Mouse (Mus musculus) MEL-GATA-1-ER (cell line): ENCODE results near the gene Ngef.
A peak's percentile ranks its signal among the peaks of the same experiment; 100 is the strongest.

ENCODE experiments used
- DNase-seq: peaks from one replicate; pipeline ENCODE4 v3.0.0-alpha.2; 2012; ENCODE audit warnings: low read depth; ENCODE audit errors: extremely low read depth

Ngef gene

GRCm38 (mm10) chr1:87573800-87574215 is at the start of gene Ngef:
Gene Ngef (minus strand): TSS chr1:87573870.
- DNase-seq: no peak

DNA sequence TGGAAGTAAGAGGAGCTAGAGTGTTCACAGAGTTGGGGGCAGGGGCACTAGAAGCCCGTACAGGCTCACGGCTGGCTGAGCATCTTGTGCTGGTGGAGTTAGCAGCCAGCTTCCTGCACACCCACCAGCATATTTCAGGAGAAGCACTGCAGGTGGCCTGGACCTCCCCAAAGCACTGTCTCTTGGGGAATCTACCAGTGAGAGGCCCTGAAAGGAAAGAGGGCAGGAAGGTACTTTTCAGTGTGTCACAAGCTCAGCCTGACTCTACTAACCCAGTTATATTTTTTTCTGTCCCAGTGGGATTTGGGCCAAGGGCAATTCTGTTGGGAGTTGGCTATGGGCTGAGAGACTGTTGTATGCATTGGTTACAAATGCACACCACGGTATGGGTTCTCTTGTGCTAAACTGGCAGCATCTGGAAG is 48.2 kb upstream of the Ngef start:
- DNase-seq: no peak

DNA sequence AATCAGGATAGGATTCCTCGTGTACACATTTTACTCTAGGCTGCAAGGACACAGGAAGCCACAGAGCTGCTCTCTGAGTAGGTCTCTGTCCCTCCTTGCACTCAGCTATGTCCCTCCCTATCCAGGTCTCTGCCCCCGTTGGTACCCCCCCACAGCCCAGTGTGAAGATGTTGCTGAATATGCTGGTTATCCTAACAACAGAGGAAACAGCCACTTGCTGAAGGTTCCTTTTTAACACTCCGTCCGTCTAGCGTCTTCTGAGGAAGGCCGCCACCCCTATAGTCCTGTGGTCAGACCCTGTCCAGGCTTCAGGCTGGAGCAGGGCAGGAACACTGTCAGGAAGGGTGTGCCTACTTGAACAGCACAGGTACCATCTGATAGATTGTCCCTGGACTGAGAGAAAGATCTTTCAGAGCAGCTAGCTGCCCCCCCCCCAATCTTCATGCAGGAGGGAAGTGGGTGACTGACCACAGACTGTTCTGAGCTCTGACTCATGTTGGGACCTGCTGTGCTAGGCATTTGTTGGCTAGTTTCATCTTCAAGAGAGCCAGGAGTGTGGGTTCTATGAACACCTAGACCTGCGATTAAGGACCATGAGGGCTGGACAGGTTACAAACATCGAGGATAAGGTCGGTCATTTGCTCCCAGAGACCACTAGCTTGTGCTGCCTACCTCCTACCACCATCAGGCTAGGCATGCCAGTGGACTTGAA is 47.6 kb upstream of the Ngef start:
- DNase-seq: no peak

DNA sequence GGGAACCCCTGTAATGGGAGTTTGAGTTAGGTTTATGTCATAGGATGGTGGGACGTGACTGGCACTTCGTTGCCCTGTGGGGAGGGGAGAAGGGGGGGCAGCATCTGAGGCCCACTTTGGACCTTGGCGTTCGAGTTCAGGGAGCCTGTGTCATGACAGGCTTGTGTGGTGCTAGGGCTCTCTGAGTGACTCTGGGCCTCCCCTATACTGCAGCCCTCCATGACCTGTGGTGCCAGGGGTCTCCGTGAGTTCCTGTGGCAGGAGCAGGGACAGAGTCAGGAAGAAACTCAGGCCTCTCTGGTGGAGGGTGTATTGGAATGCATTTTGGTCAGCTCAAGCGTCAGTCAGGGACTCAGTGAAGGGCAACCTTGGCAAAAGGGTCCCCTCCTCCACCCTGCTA is 47.0 kb upstream of the Ngef start:
- DNase-seq: no peak

DNA sequence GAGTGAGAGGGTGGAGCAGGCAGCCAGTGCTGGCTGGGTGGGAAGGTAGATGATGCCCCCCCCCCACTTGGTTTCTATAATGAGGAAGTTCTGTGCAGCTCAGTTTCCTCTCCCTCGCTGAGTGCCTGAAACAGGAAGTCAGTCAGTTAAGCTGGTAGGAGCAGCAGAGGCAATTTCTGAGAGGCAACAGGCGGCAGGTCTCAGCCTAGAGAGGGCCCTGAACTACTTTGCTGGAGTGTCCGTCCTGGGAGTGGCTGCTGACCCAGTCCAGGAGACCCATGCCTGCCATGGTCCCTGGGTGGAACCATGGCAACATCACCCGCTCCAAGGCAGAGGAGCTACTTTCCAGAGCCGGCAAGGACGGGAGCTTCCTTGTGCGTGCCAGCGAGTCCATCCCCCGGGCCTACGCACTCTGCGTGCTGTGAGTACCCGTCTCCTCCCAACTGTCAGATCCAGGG is 46.6 kb upstream of the Ngef start, which contains the start of gene Inpp5d:
TSS of gene Inpp5d (plus strand) at position 102 of the 458 bp plus-strand sequence.
- peak; percentile 92 for DNase-seq

GRCm38 (mm10) chr1:87614576-87615295 is 41.1 kb upstream of the Ngef start:
- no peak for DNase-seq

GRCm38 (mm10) chr1:87608416-87609046 is 34.9 kb upstream of the Ngef start:
- peak; percentile 28 for DNase-seq

DNA sequence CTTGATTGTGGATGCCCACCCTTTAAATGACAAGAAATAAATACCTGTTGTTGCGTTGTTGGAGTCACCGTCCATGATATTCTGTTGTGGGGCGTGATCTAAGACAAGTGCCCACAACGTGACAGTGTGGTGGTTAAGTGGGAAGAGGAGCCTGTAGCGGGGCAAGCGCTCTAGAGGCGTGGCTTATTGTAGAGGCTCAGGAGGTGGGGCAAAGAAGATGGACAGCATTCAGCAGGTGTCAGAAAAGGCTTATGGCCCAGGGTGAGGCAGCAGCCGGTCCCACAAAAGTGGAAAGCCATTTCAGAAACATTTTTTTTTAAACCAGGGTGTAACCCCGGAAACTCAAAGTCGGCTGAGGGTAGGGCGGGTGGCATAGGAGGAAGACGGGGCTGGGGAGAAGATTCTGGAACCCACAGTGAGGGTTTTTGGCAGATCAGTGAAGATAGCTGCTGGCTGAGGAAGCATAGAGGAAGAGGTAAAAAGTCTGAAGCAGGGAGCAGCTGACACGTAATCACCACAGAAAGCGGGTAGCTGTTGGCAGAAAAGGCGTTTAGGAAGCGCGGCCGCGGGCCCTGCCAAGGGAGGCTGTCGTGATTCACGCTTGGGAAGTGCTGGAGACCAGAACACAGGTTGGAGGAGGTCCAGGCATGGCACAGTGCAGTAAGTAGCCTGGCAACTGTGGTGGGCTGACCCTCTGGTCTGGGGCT is 33.9 kb upstream of the Ngef start:
- DNase-seq: no peak

DNA sequence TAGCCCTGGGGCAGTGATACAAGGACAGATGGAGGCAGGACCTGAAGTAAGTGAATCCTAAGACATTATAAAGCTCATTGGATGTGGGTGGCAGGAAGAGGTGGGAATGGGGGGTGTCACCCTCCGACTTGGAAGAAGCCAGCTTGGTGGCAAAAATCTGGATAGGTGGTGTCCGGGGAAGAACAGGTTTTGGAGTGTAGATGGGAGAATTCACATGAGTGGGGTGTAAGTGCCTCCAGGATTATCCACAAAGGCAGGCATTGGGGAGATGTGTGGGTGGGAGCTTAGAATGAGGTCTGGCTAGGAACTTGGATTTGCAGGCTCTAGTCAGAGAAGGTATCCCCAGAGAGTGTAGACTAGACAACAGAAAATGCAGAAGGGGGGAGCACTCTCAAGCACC is 31.6 kb upstream of the Ngef start:
- no peak for DNase-seq

DNA sequence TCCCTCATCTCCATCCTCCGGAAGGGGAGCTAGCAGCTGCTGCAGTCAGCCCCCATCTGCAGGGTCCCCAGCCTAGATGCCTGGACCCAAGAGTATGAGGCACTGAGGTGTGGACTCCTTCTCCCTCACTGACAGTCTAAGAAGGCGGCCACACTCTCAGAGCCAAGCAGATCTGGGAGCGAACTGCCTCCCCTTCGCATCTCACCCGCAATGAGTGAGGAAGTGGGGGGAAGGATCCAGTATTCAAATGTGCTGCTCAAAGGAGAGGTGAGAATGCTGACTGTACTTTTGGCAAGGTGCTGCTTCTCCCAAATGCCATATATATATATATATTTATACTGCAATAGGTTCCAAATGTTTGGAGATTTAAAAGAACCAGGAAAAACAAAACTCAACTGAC is 29.7 kb upstream of the Ngef start:
- no peak for DNase-seq

DNA sequence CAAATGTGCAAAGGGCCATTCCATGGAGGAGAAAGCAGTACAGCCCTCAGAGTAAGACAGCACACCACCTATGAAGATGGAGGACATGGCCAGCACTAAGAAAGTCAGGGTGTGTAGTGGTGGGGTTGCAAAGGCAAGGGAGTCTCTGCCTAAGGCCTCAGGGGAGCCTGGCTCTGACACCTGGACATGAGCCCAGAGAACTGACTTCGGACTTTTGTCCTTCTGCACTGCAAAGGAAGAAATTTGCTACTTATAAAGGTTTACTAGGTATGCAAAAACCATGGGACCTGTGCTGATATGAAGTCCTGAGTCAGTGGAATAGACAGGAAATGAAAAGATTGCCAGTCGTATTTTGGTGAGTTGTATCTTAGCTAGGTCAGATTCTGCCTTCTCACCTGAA is 28.1 kb upstream of the Ngef start:
- DNase-seq: no peak

DNA sequence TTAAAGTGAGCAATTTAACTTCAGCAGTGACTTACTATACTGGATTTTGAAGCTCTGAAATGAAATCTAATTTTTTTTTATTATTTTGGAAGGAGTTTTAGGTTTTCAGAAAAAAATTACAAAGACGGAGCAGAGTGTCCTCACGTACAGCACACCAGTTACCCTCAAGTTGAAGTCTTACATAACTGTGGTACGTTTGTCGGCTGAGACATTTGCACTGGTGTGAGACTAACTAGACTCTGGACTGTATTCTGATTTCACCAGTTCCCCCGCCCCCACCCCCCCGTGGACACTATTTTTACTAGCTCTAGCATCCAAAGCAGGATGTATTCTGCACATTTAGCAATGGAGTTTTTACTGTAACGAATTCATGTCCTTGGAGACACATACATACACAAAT is 26.9 kb upstream of the Ngef start:
- DNase-seq: no peak

DNA sequence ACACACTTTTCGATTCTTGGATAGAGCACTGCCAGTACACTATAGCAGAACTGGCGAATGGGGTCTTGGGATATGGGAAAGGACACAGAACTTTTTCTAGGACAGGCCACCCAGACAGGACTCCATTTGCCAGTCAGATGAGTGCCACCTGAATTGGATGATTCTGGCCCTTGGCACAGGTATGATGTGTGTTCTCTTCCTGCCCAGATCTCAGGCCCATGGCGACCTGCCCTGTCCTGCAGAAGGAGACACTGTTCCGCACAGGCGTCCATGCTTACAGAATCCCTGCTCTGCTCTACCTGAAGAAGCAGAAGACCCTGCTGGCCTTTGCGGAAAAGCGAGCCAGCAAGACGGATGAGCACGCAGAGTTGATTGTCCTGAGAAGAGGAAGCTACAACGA is 21.0 kb upstream of the Ngef start:
- DNase-seq: no peak

DNA sequence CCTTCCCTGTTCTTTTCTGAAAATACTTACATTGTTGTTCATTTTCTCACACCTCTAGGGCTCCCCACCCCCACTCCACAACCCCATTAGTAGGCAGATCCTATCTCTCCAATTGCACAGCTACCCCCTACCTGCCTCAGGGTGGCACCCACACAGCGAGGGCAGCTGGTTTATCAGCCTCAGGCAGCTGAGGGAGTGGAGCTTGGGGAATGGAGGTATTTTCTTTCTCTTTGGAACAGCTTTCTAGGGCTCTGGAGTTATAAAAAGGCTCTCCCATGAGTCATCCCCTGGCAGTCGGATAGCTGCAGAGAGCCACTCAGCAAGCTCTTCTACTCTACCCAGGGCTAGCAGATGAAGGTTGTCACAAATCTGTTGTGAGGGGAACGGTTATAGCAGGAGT is 20.6 kb upstream of the Ngef start:
- DNase-seq: no peak

DNA sequence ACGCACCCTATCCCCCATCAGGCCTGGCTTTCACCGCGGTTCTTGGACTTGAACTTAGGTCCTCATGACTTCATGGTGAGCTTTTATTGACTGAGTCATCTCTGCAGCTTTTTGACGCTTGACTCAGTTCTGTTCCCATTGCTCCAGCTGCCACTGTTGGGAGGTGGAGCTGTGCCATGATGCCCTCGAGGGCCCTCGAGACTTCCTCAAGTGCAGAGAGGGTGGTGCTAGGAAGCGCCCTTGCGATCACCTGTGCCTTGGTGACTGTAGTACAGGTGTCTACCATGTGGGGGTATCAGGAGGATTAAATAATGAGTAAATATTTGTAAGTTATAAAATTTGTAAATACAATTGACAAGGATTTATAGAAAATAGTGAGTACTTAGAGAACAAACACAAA is 16.3 kb upstream of the Ngef start:
- no peak for DNase-seq

DNA sequence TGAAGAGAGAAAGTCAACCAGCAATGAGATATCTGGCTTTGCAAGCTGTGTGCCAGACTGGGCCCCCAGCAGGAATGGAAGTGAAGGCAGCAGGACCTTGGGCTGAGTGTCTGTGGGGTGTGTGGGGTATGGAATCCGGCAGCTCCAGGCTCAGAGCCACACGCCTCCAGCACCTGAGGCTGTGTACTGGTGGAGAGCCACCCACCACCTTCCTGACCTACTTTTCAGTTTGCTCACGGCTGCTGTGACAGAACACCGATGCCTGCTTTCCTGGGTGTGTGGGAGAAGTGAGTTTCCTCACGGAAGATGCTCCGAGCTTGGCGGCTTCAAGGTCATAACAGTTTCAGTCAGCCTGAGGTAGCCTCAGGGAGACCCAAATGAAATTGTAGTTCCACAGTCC is 15.5 kb upstream of the Ngef start:
- DNase-seq: no peak

DNA sequence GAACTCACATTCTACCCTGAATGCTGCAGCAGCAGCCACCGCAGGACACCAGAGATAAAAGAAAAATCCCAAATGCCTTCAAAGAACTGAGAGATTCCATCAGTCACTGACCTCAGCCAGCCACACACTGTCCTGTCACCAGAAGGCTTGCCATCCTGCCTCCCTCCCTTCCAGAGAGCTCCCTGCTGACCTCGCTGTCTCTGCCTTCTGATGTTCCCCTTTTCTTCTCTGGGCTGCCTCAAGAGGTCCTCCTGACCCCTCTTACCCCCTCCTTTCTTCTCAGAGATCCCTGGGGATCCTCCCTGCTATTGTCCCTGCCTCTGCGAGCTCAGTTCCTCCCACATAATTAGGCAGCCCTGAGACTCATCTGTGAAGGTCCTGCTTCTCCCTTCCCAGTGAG is 7.2 kb upstream of the Ngef start:
- peak; percentile 1 for DNase-seq

DNA sequence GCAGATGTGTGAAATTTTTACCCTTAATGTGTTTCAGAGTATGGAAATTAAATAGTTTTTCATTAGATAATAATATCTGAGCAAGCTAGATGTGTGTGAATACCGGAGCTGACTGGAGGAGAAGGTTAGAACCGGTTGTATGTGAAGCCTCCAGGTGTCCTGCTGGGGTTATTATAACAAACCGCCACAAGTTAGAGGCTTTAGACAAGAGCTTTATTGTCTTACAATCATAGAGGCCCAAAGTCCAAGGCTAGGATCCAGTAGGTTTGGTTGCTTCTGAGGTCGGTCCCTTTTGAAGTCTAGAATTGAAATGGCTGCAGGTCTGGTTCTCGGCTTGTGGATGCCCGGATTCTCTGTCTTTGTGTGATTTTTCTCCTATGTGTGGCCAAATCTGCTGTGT is 5.3 kb upstream of the Ngef start:
- no peak for DNase-seq

GRCm38 (mm10) chr1:87574785-87575184 is 1.1 kb upstream of the Ngef start:
- no peak for DNase-seq

DNA sequence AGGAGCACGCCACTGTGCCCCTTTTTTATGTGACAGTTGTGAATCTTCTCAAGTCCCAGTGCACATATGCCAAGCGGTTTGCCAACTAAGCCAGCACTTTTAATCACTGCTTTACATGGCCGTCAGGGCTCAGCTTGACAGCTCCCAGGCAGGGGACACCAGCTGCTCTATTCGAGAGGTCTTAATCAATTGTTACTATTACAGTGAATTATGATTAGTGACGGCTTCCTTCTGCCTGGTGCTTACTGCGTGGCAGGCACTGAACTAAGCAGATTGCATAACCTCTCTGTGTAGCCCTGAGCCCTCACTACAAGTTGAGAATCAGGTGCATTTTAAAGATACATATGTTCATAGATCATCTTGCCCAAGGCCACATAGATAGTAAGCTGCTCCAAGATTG is 683 bp upstream of the Ngef start:
- no peak for DNase-seq

DNA sequence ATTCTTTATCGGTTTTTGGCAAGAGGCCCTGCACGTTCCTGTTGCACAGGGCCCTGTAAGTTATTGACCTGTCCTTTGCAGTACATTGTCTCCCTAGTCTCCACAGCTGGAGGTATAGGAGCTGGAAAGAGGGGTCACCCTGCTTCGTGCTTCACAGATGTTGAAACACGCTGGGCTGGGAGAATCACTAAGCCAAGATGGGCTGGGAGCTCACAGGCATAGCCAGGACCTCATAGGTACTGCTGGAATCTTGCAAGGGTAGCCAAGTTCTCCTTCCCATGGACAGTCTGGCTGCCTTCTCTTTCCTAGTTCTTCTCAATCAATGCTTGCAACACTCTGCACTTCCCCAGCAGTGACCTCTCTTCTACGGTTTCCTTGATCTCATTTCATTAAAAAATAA is 409 bp downstream of the Ngef start:
- no peak for DNase-seq

DNA sequence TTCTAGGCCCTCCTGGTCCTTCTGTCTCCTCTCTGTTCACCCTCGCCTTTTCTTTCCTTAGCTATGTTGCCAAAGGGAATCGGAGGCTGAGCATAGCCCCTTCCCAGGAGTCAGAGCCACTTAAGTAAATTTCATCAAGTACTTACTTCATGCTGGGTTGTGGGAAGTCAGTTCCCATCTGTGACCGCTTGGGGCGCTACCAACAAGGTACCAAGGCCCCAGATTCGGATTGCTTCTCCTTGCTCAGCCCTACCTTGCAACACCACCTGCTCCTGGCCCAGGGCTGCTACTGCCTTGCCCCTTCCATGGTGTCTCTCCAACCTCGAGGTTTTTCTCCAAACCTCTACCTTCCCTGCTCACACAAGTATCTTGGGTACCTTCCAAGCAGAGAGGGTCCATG is 5.3 kb downstream of the Ngef start:
- peak; percentile 23 for DNase-seq
